Mouse (Mus musculus) liver, embryonic 14.5 days (tissue): ENCODE results near the gene Zfr. TPM values are rescaled to one million over a fixed set of nuclear protein-coding genes. Genes with fewer than 3 reads are reported as not detected.
A peak's percentile ranks its signal among the peaks of the same experiment; 100 is the strongest.

ENCODE experiments used
- ATAC-seq: fragments of 200-750 bp; cut with Nextera tagmentation; 2 replicates; pipeline ENCODE4 v1.8.0; 2017; ENCODE audit warnings: moderate number of reproducible peaks, mild to moderate bottlenecking, moderate library complexity; ENCODE audit not compliant: insufficient read depth
- DNase-seq, 3 experiments: peaks; one replicate each; pipeline ENCODE4 v3.0.0-alpha.2; 2012 to 2013; ENCODE audit warnings: low read depth in 3 of 3, low spot score in 3 of 3
- H3K27ac ChIP-seq: fragments of 300-500 bp; sonication (generic); 2 replicates; pipeline ENCODE4 v1.5.1; 2014; ENCODE audit warnings: moderate library complexity, mild to moderate bottlenecking, control low read depth, inconsistent platforms
- H3K27me3 ChIP-seq: fragments of 300-500 bp; sonication (generic); 2 replicates; pipeline ENCODE4 v1.6.1; 2014; ENCODE audit warnings: mild to moderate bottlenecking, low read length, moderate library complexity; ENCODE audit not compliant: control insufficient read depth, insufficient read depth
- H3K36me3 ChIP-seq: fragments of 300-500 bp; sonication (generic); replicated peaks from 2 replicates; pipeline ENCODE4 v1.6.1; 2014; ENCODE audit warnings: low read depth; ENCODE audit not compliant: control insufficient read depth, insufficient read depth
- H3K4me1 ChIP-seq, 2 experiments: fragments of 200-500 bp in 1 of 2; fragments of 300-500 bp in 1 of 2; sonication (generic) in 1 of 2; replicated peaks; 2 replicates each; pipeline ENCODE4 v1.6.1; 2012 to 2014; ENCODE audit warnings: antibody characterized with exemption in 1 of 2, inconsistent platforms in 1 of 2, low read length in 1 of 2; ENCODE audit not compliant: control insufficient read depth in 2 of 2, insufficient read depth in 2 of 2
- H3K4me2 ChIP-seq: fragments of 300-500 bp; sonication (generic); 2 replicates; pipeline ENCODE4 v1.6.1; 2014; ENCODE audit warnings: low read depth, mild to moderate bottlenecking, control low read depth, moderate library complexity
- H3K4me3 ChIP-seq, 2 experiments: fragments of 200-500 bp in 1 of 2; fragments of 300-500 bp in 1 of 2; sonication (generic) in 1 of 2; 2 replicates each; pipeline ENCODE4 v1.5.1; 2012 to 2014; ENCODE audit warnings: low read depth in 2 of 2, low read length in 2 of 2, mild to moderate bottlenecking in 2 of 2, control low read depth in 1 of 2, inconsistent platforms in 1 of 2, moderate library complexity in 1 of 2; ENCODE audit not compliant: insufficient read depth in 1 of 2
- H3K9ac ChIP-seq: fragments of 300-500 bp; sonication (generic); replicated peaks from 2 replicates; pipeline ENCODE4 v1.6.1; 2014; ENCODE audit warnings: mild to moderate bottlenecking, control low read depth, moderate library complexity
- H3K9me3 ChIP-seq: fragments of 300-500 bp; sonication (generic); 2 replicates; pipeline ENCODE4 v1.6.1; 2016; ENCODE audit warnings: low read length, mixed read lengths; ENCODE audit not compliant: control insufficient read depth
- CTCF ChIP-seq: IDR thresholded peaks from 2 replicates; pipeline ENCODE4 v1.5.1; 2016; ENCODE audit warnings: antibody characterized with exemption, low read depth, control low read depth
- EP300 ChIP-seq: IDR thresholded peaks from 2 replicates; pipeline ENCODE4 v1.6.1; 2016; ENCODE audit warnings: antibody characterized with exemption, low read depth
- WGBS: fragments of 180-500 bp; shearing (Covaris S2); extraction: QIAGEN DNeasy Blood & Tissue Kit; methylation state at CpG from one replicate; pipeline ENCODE4 v1.1.7; 2014; ENCODE audit not compliant: insufficient replicate concordance; 5-methylcytosine and 5-hydroxymethylcytosine counted together
- polyA plus RNA-seq, 2 experiments: library from polyadenylated mRNA; depleted of rRNA in 1 of 2; stranded (reverse) in 1 of 2; unstranded in 1 of 2; fragments of >200 nt; fragmentation: Nextera tagmentation in 1 of 2; extraction: Ambion mirVana in 1 of 2; gene quantifications; 2 replicates each; pipeline versions ENCODE4 v1.2.1 to v1.2.3; 2012 to 2014

Gene Zfr
- polyA plus RNA-seq, 2 experiments, result 21.8 to 42.2 TPM

GRCm38 (mm10) chr15:12206646-12207222 is 89.1 kb downstream of the Zfr start:
- Histone ChIP-seq H3K4me3 (no peak overlapping the region; a peak in 1 of 4 replicates), H3K27ac (no peak overlapping the region)

GRCm38 (mm10) chr15:12207556-12208090 is 90.0 kb downstream of the Zfr start:
- Histone ChIP-seq H3K4me3 (no peak overlapping the region), H3K4me1 (peaks cover 20 to 38% of the 10 kb centered on the region in 2 experiments), H3K4me2 (peak overlapping the region; percentile 96), H3K27ac (no peak overlapping the region), H3K9ac (no peak overlapping the region; the same call in 1 of the 2 replicates), H3K36me3 (no peaks in the 10 kb centered on the region), H3K27me3 (no peaks in the 10 kb centered on the region), H3K9me3 (no peaks in the 10 kb centered on the region)
- WGBS, result 66% methylated on average over 6 of the region's 6 CpGs
- TF ChIP-seq CTCF, result no peak
- TF ChIP-seq EP300, result no peak
- ATAC-seq (no peak), DNase-seq (no peak)

More at GRCm38 (mm10) chr15:12206646-12207222, 89.1 kb downstream of the Zfr start:
- no peaks in the 10 kb centered on the region for H3K36me3 ChIP-seq
- ATAC-seq, result no peak
- DNase-seq, result no peak
- H3K27me3 ChIP-seq, result no peaks in the 10 kb centered on the region
- no peaks in the 10 kb centered on the region for H3K9me3 ChIP-seq
- peaks cover 20 to 41% of the 10 kb centered on the region in 2 experiments for H3K4me1 ChIP-seq
- no peak for TF ChIP-seq EP300
- no peak for TF ChIP-seq CTCF
- H3K9ac ChIP-seq, result no peak overlapping the region; the same call in 1 of the 2 replicates
- WGBS, result 77% methylated on average over 7 of the region's 7 CpGs
- peak overlapping the region; percentile 96 for H3K4me2 ChIP-seq

- 43% methylated on average over 8 of the region's 8 CpGs for WGBS
- DNase-seq, result no peak
- H3K36me3 ChIP-seq, result no peaks in the 10 kb centered on the region
- peaks cover 7 to 34% of the 10 kb centered on the region in 2 experiments for H3K4me1 ChIP-seq
- peak; percentile 20; the same call in 1 of the 2 replicates for ATAC-seq
- TF ChIP-seq EP300, result no peak
- no peak for TF ChIP-seq CTCF
- no peak overlapping the region for H3K27ac ChIP-seq
- H3K9me3 ChIP-seq, result no peaks in the 10 kb centered on the region
- H3K4me2 ChIP-seq, result no peak overlapping the region
- H3K9ac ChIP-seq, result no peak overlapping the region
- no peak overlapping the region for H3K4me3 ChIP-seq
- H3K27me3 ChIP-seq, result no peaks in the 10 kb centered on the region
Measured at GRCm38 (mm10) chr15:12211577-12211976, 93.9 kb downstream of the Zfr start.

GRCm38 (mm10) chr15:12212266-12212665 is 94.6 kb downstream of the Zfr start:
- H3K27ac ChIP-seq, result no peak overlapping the region
- WGBS, result 72% methylated on average over 1 of the region's 1 CpGs
- H3K4me1 ChIP-seq, result peaks cover 2 to 31% of the 10 kb centered on the region in 2 experiments
- no peak overlapping the region for H3K4me2 ChIP-seq
- no peak overlapping the region for H3K4me3 ChIP-seq
- H3K9me3 ChIP-seq, result no peaks in the 10 kb centered on the region
- ATAC-seq (no peak), DNase-seq (no peak)
- no peaks in the 10 kb centered on the region for H3K36me3 ChIP-seq
- TF ChIP-seq EP300 (no peak), CTCF (no peak)
- no peaks in the 10 kb centered on the region for H3K27me3 ChIP-seq
- no peak overlapping the region for H3K9ac ChIP-seq

GRCm38 (mm10) chr15:12214531-12215414 is 97.1 kb downstream of the Zfr start:
- Histone ChIP-seq H3K36me3 (no peaks in the 10 kb centered on the region), H3K27ac (no peak overlapping the region), H3K9ac (no peak overlapping the region), H3K27me3 (no peaks in the 10 kb centered on the region), H3K4me1 (peaks cover 0 to 32% of the 10 kb centered on the region in 2 experiments; a peak in 2 of 4 replicates), H3K4me3 (no peak overlapping the region), H3K4me2 (no peak overlapping the region), H3K9me3 (no peaks in the 10 kb centered on the region)
- ATAC-seq (no peak), DNase-seq (no peak)
- TF ChIP-seq EP300 (no peak), CTCF (no peak)
- 70% methylated on average over 14 of the region's 14 CpGs for WGBS
